Mouse (Mus musculus) right cerebral cortex, postnatal 36 days (tissue): ENCODE results near the gene Prkd1.

ENCODE experiments used
- DNase-seq, 2 experiments: peaks; one replicate each; pipeline ENCODE4 v3.0.0; 2022; ENCODE audit warnings: low spot score in 2 of 2, mixed read lengths in 1 of 2

Gene Prkd1

DNA sequence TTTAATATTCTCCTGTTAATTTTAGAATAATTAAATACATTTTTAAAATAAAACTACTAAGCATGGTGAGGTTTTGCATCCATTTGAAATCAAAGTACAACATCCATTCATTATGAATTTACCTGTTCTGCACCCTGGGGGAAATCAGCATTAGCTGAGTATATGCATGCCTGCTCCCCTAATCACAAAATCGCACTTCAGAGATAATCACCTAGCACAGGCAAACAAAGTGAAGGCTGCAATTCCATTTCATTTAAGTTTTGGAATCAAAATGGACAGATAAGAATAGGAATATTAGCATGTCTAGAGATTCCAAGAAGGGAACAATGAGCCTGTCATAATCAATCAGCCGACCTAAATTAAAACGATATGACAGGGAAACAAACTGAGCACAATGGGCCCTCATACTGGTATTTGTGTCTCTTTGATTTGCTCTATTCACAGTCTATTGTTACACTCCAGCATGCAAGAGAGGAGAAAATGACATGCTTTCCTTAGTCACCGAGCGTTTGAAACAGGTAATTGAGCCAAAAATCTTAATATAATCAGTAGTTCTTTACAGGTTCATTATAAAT lies 218.7 kb downstream of the Prkd1 start:
- DNase-seq = no peak

- peak; percentile 21 to 37 for DNase-seq
These were observed 296.5 kb downstream of the Prkd1 start for GRCm38 (mm10) chr12:50352404-50352803.

- no peak for DNase-seq
These were observed 315.7 kb downstream of the Prkd1 start for GRCm38 (mm10) chr12:50333182-50333581.

GRCm38 (mm10) chr12:50314634-50315033 lies 334.3 kb downstream of the Prkd1 start:
- DNase-seq = no peak

- DNase-seq = no peak
These were observed 339.6 kb downstream of the Prkd1 start for GRCm38 (mm10) chr12:50309276-50309675.

DNA sequence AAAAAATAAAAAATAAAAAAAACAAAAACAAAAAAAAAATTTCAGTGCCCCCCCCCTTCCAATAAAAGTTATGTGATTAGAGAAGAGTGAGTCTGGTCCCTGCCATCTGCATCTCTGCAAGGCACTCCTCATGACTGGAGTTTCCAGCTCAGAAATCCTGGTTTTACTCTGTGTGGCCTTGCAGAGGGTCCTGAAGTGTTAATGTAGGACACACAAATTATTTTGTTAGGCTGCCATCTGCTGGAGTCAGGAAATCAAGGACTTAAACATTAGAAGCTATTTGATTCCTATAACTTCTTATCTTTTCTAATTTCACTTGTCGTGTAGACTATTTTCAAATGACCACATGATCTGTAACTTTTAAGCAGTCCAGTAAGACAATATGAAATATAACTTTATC lies 347.6 kb downstream of the Prkd1 start:
- no peak for DNase-seq

DNA sequence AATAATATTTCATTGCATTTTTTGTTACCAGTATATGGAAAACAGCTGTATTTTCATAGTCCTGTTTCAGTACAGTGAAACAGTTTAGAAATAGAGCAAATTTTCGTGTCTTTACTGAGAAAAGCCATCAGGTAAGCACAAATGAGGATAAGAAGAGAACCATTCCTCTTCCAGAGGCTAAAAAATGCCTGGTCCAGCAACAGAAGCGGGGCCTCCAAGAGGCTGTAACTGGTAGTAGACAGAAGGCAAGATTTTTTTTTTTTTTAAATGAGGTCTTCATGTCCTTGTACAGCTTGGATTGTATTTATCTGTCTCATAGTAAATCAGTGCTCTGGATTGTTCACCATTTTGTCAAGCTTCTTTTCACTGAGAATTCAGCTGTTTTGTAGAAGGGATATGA lies 352.8 kb downstream of the Prkd1 start:
- DNase-seq = no peak

DNA sequence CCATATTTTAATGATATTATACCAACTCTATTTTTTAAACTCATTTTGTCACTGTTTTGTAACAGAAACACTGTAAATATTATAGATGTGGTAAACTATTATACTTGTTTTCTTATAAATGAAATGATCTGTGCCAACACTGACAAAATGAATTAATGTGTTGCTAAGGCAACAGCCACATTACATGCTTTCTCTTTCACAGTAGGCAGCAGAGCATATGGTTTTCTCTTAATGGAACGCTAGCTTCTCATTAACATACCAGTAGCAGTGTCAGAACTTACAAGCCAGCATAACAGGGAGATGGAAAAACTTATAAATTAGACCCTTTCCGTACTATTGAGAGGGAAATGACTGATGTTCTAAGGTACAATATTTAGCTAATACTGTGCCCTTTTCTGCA lies 353.3 kb downstream of the Prkd1 start:
- DNase-seq = no peak

DNA sequence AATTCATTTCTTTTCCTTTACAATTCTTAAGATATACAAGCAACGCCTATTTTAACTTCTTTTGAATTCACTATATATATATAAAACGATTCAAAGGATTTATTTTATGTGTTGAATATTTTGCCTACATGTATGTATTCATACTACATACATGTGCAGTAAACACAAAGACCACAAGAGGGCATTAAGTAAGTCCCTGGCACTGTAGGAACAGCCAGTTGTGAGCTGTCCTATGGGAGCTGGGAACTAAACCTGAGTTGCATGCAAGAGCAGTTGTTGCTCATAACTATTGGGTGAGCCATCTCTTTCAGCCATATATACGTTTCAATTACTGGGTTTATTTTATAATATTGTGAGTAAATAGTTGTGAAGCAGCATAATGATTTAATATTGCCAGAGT lies 356.1 kb downstream of the Prkd1 start:
- no peak for DNase-seq
